Mouse (Mus musculus): ENCODE data around the gene Cdkl1. TPM values are rescaled to one million over a fixed set of nuclear protein-coding genes. Genes with fewer than 3 reads are reported as not detected.

The Cdkl1 gene
- total RNA-seq, 2 experiments from 2014 or later: 43.6 to 87.6 TPM

- ATAC-seq (replicated peaks; ENCODE audit: low FRiP score, poor library complexity, severe bottlenecking): peak; percentile 83
Measured at GRCm38 (mm10) chr12:69757418-69758141, 33.5 kb downstream of the Cdkl1 start.

- ATAC-seq (replicated peaks; ENCODE audit: low FRiP score, poor library complexity, severe bottlenecking): no peak
Measured at GRCm38 (mm10) chr12:69756015-69756414, 35.1 kb downstream of the Cdkl1 start.

- no peak for ATAC-seq (replicated peaks; ENCODE audit: low FRiP score, poor library complexity, severe bottlenecking)
Measured at GRCm38 (mm10) chr12:69753936-69754335, 37.1 kb downstream of the Cdkl1 start.

GRCm38 (mm10) chr12:69751864-69752341 is 39.2 kb downstream of the Cdkl1 start:
- ATAC-seq (replicated peaks; ENCODE audit: low FRiP score, poor library complexity, severe bottlenecking): no peak

- no peak for ATAC-seq (replicated peaks; ENCODE audit: low FRiP score, poor library complexity, severe bottlenecking)
Measured at GRCm38 (mm10) chr12:69744138-69744537, 46.9 kb downstream of the Cdkl1 start.

- ATAC-seq (replicated peaks; ENCODE audit: low FRiP score, poor library complexity, severe bottlenecking): peak; percentile 50; the same call in 1 of the 2 replicates
Measured at GRCm38 (mm10) chr12:69741965-69742364, 49.1 kb downstream of the Cdkl1 start.

GRCm38 (mm10) chr12:69733923-69734322 is 57.1 kb downstream of the Cdkl1 start:
- ATAC-seq (replicated peaks; ENCODE audit: low FRiP score, poor library complexity, severe bottlenecking): peak; percentile 60

- peak; percentile 95 for ATAC-seq (replicated peaks; ENCODE audit: low FRiP score, poor library complexity, severe bottlenecking)
Measured at GRCm38 (mm10) chr12:69733518-69733917, 57.5 kb downstream of the Cdkl1 start.

GRCm38 (mm10) chr12:69732221-69732620 is 58.8 kb downstream of the Cdkl1 start:
- no peak for ATAC-seq (replicated peaks; ENCODE audit: low FRiP score, poor library complexity, severe bottlenecking)

GRCm38 (mm10) chr12:69730306-69730705 is 60.8 kb downstream of the Cdkl1 start:
- ATAC-seq (replicated peaks; ENCODE audit: low FRiP score, poor library complexity, severe bottlenecking): no peak

GRCm38 (mm10) chr12:69729246-69729645 is 61.8 kb downstream of the Cdkl1 start:
- ATAC-seq (replicated peaks; ENCODE audit: low FRiP score, poor library complexity, severe bottlenecking): no peak

GRCm38 (mm10) chr12:69724711-69725460 is 66.2 kb downstream of the Cdkl1 start, which contains the start of the genes L2hgdh and Atp5s:
TSS of gene L2hgdh (minus strand) at chr12:69724873.
TSS of gene Atp5s (plus strand) at chr12:69724950.
- peak; percentile 96 for ATAC-seq (replicated peaks; ENCODE audit: low FRiP score, poor library complexity, severe bottlenecking)

- peak; percentile 7 for ATAC-seq (replicated peaks; ENCODE audit: low FRiP score, poor library complexity, severe bottlenecking)
Measured at GRCm38 (mm10) chr12:69724018-69724710, 66.9 kb downstream of the Cdkl1 start.

GRCm38 (mm10) chr12:69723376-69723775 is 67.7 kb downstream of the Cdkl1 start:
- no peak for ATAC-seq (replicated peaks; ENCODE audit: low FRiP score, poor library complexity, severe bottlenecking)

GRCm38 (mm10) chr12:69722857-69723256 is 68.2 kb downstream of the Cdkl1 start:
- ATAC-seq (replicated peaks; ENCODE audit: low FRiP score, poor library complexity, severe bottlenecking): no peak

GRCm38 (mm10) chr12:69713628-69714027 is 77.4 kb downstream of the Cdkl1 start:
- no peak for ATAC-seq (replicated peaks; ENCODE audit: low FRiP score, poor library complexity, severe bottlenecking)

- ATAC-seq (replicated peaks; ENCODE audit: low FRiP score, poor library complexity, severe bottlenecking): 0 out of 2 replicates have a peak, but pooled peaks have one; percentile 54
Measured at GRCm38 (mm10) chr12:69704799-69705458, 86.1 kb downstream of the Cdkl1 start.

- ATAC-seq (replicated peaks; ENCODE audit: low FRiP score, poor library complexity, severe bottlenecking): no peak
Measured at GRCm38 (mm10) chr12:69698352-69698751, 92.7 kb downstream of the Cdkl1 start.

Measured in erythroblast, adult 5-6 weeks (primary cell).